Mouse (Mus musculus): ENCODE measurements around the gene Dcdc2a.

DNA sequence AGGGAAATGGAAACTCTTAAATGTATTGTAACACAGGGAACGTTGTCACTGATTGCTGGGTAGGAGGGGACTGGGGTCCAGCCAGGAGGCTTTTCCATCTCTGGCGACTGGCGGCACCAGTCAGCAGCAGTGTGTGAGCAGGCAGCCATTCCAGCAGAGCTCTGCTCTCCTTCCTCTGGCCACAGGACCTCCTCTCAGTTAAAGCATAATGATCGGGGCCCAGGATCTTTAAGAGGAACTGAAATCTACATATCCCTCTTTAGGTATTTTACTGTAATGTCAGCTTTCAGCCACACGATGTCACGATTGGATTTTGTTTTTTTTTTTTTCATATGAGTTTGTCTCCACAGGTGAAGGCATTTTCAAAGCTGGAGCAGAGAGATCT lies 131.5 kb downstream of the Dcdc2a start:
- no peak for TF ChIP-seq POLR2A (IDR thresholded peaks at IDR 0.05; ENCODE audit: control insufficient read depth, extremely low read depth, insufficient read depth, low read length, poor library complexity)
- TF ChIP-seq CTCF (IDR thresholded peaks at IDR 0.05; ENCODE audit: borderline replicate concordance, control insufficient read depth, extremely low read depth, insufficient read depth, low read length, poor library complexity) = no peak
